9 mouse cellular contexts compared by ENCODE assay signal in genomic region chr6:37054435-37055020, GRCm38 (mm10).
DNase-seq lines count a peak whose midpoint lies in the region; ATAC-seq and TF ChIP-seq lines count a peak whose summit lies in the region.
"Had no signal": no experiment of that assay in that cellular context is flagged by ENCODE, and none has a peak within 500 bp of the region (broad histone marks: within the 10 kb centered on the region; RNA-seq: fewer than 3 reads in every experiment).

No protein-coding gene starts in this region.

- H3K4me1 ChIP-seq in lung, adult 2 months (ENCODE audit: control insufficient read depth, insufficient read depth, low read length) = no peaks in the 10 kb centered on the region
- no peaks in the 10 kb centered on the region for H3K4me1 ChIP-seq in lung, embryonic 14.5 days (ENCODE audit: insufficient read depth)

- H3K4me2 ChIP-seq in lung, embryonic 14.5 days = no peak overlapping the region
- H3K4me2 ChIP-seq: limb, embryonic 15.5 days had no signal

- 31% methylated on average over 6 of the region's 6 CpGs for WGBS in lung, adult 2 months
- WGBS in lung, embryonic 14.5 days = 34% methylated on average over 6 of the region's 6 CpGs

- peak; percentile 19 to 50 for DNase-seq in frontal cortex, postnatal 36 days (ENCODE audit: low spot score in 2 of 2)
- DNase-seq in frontal cortex, postnatal 14 days (ENCODE audit: low spot score in 2 of 2) = no peak
- DNase-seq in lung, adult 2 months = no peak
- DNase-seq in lung, adult 18-20 months = no peak
- peak; percentile 14 for DNase-seq in c-Kit-positive CD71-positive TER-119-negative erythroid progenitor cells, embryonic 14.5 days (ENCODE audit: low read depth)
- peak; percentile 91 for DNase-seq in lung, embryonic 14.5 days
- no peak for DNase-seq in spleen, postnatal 4 days (ENCODE audit: low spot score in 2 of 2)
- no peak for DNase-seq in ovary, postnatal 14 days (ENCODE audit: low spot score)

- peak; percentile 55; the same call in 1 of the 2 replicates for ATAC-seq in lung, embryonic 14.5 days (ENCODE audit: insufficient read depth)

- no peak overlapping the region for H3K4me3 ChIP-seq in lung, adult 2 months (replicated peaks; ENCODE audit: extremely low read depth, low read depth, low read length)
- no peak overlapping the region for H3K4me3 ChIP-seq in lung, embryonic 14.5 days (ENCODE audit: low read depth, low read length)
- H3K4me3 ChIP-seq: limb, embryonic 15.5 days had no signal

- H3K36me3 ChIP-seq in lung, embryonic 14.5 days (ENCODE audit: insufficient read depth) = no peaks in the 10 kb centered on the region
- H3K36me3 ChIP-seq: limb, embryonic 15.5 days had no signal

- no peak overlapping the region for H3K9ac ChIP-seq in lung, embryonic 14.5 days
- H3K9ac ChIP-seq: limb, embryonic 15.5 days had no signal

- H3K27me3 ChIP-seq in lung, embryonic 14.5 days (ENCODE audit: insufficient read depth, low read length) = no peaks in the 10 kb centered on the region
- H3K27me3 ChIP-seq: limb, embryonic 15.5 days had no signal

- no peak overlapping the region for H3K27ac ChIP-seq in lung, embryonic 14.5 days (ENCODE audit: low read depth)
- H3K27ac ChIP-seq: limb, embryonic 15.5 days had no signal

- TF ChIP-seq POLR2A in lung, adult 2 months (IDR thresholded peaks at IDR 0.05; ENCODE audit: borderline replicate concordance, extremely low read depth, low read depth, low read length) = no peak

- no peaks in the 10 kb centered on the region for H3K9me3 ChIP-seq in lung, embryonic 14.5 days (ENCODE audit: low read depth, low read length)
- H3K9me3 ChIP-seq: limb, embryonic 15.5 days had no signal

- peak; percentile 45 for TF ChIP-seq CTCF in lung, adult 2 months (IDR thresholded peaks at IDR 0.05; ENCODE audit: insufficient read depth, low read length)
- TF ChIP-seq CTCF in lung, embryonic 14.5 days (IDR thresholded peaks at IDR 0.05; ENCODE audit: low read depth) = peak; percentile 79

Comparison
In these comparisons a context has a peak if more than half of its experiments do, and no peak if none do; other contexts are left out.
1. DNase-seq: peak in frontal cortex, postnatal 36 days (2 of 2), c-Kit-positive CD71-positive TER-119-negative erythroid progenitor cells, embryonic 14.5 days (single experiment) and lung, embryonic 14.5 days (single experiment); none in frontal cortex, postnatal 14 days (0 of 2), lung, adult 2 months (single experiment), lung, adult 18-20 months (0 of 2), spleen, postnatal 4 days (0 of 2) and ovary, postnatal 14 days (single experiment).